Mouse (Mus musculus): ENCODE measurements at regions not wholly inside any gene's neighbourhood (a gene's known extent, or its start where the extent isn't known, plus 50 kb on each side); places are given as distances from the start of the nearest gene placed in this dataset.

DNA sequence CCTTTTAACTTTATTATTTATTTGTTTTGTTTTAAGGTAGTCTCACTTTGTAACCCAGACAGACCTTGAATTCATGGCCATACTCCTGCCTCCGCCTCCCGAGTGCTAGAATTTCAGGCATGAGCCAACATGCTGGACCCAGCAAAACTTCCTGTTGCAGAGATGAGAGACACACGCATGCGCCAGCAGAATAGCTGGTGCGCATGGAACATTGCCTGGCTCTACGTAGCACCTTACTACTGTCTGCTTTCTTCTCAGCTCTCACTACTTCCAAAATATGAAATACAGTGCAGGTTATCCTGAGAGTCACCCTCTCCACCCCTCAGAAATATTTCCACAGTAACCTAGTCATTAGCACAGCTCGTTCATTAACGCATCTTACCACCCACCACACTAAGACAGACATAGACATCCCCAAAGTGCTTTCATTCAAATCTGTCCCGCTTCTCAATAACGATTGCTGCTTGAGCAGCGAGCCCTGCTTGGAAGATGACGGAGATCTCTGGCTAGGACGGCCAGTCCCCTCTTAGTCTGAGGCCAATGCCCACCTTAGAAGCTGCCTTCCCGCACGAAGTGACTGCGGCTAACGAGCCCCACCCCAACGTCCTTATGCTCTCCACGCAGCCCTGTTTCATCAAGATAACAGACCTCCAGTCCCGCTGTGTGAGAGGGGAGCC is 127.5 kb upstream of the Zfp706 start:
- H3K4me2 ChIP-seq (ENCODE audit: insufficient read depth, low read depth, poor library complexity, severe bottlenecking), result no peak overlapping the region
- DNase-seq (ENCODE audit: extremely low read depth), result no peak
- in situ Hi-C loops (cut with MboI; ENCODE audit: low pct_ligation_motif_present, low pct_unique_long_range_greater_than_20kb, low sequenced_read_pairs), result no loop called here

DNA sequence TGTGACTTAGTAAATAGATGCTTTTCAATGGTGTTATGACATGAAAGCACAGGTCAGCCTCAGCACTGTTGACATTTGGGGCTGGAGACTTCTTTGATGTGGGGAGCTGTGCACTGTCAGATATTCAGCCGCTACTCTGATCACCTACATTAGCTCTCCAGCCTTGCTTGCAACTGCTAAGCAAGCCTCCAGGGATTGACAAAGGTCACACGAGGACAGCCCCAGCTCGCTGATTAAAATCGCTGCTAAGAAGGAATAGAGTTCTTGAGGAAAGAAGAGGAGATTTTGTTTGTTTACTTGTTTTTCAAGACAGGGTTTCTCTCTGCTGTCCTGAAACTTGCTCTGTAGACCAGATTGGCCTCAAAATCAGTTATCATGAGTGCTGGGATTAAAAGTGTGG is 126.8 kb upstream of the Zfp706 start:
- H3K4me3 ChIP-seq (replicated peaks in 1 of 3; ENCODE audit: low read depth in 2 of 3, low read length in 2 of 3, poor library complexity in 1 of 3), result no peak overlapping the region
- no peak overlapping the region for H3K27ac ChIP-seq (ENCODE audit: insufficient read depth, low read depth)
- no peak for DNase-seq (ENCODE audit: extremely low read depth)
- H3K36me3 ChIP-seq (replicated peaks in 1 of 2; ENCODE audit: control insufficient read depth in 1 of 2, insufficient read depth in 1 of 2, low read length in 1 of 2), result no peaks in the 10 kb centered on the region
- no peak overlapping the region for H3K9ac ChIP-seq (ENCODE audit: insufficient read depth, low read depth)
- dilution Hi-C loops (cut with MboI; ENCODE audit: extremely low pct_ligation_motif_present, extremely low pct_unique_long_range_greater_than_20kb, low sequenced_read_pairs) (no loop called here), in situ Hi-C loops (cut with MboI; ENCODE audit: low pct_ligation_motif_present, low pct_unique_long_range_greater_than_20kb, low sequenced_read_pairs) (no loop called here)
- H3K9me3 ChIP-seq (replicated peaks; ENCODE audit: low read length), result no peaks in the 10 kb centered on the region
- no peak overlapping the region for H3K4me2 ChIP-seq (ENCODE audit: insufficient read depth, low read depth, poor library complexity, severe bottlenecking)
- no peaks in the 10 kb centered on the region for H3K79me2 ChIP-seq (replicated peaks; ENCODE audit: control insufficient read depth, extremely low read depth, insufficient read depth, poor library complexity, severe bottlenecking)
- TF ChIP-seq ZMIZ1 (IDR thresholded peaks at IDR 0.05; ENCODE audit: low read depth, low read length), result no peak
- TF ChIP-seq MYC (IDR thresholded peaks at IDR 0.05; ENCODE audit: low read depth, low read length), result no peak
- TF ChIP-seq MXI1 (IDR thresholded peaks at IDR 0.05; ENCODE audit: low read depth, low read length), result no peak
- no peaks in the 10 kb centered on the region for H3K4me1 ChIP-seq (ENCODE audit: control insufficient read depth in 1 of 2, insufficient read depth in 2 of 2)
- H3K27me3 ChIP-seq (replicated peaks), result no peaks in the 10 kb centered on the region

More for the DNA sequence above, 127.5 kb upstream of the Zfp706 start:
- no peaks in the 10 kb centered on the region for H3K36me3 ChIP-seq (replicated peaks in 1 of 2; ENCODE audit: control insufficient read depth in 1 of 2, insufficient read depth in 1 of 2, low read length in 1 of 2)
- H3K9me3 ChIP-seq (replicated peaks; ENCODE audit: low read length), result no peaks in the 10 kb centered on the region
- no peaks in the 10 kb centered on the region for H3K79me2 ChIP-seq (replicated peaks; ENCODE audit: control insufficient read depth, extremely low read depth, insufficient read depth, poor library complexity, severe bottlenecking)
- dilution Hi-C loops (cut with MboI; ENCODE audit: extremely low pct_ligation_motif_present, extremely low pct_unique_long_range_greater_than_20kb, low sequenced_read_pairs), result no loop called here
- no peaks in the 10 kb centered on the region for H3K27me3 ChIP-seq (replicated peaks)
- H3K27ac ChIP-seq (ENCODE audit: insufficient read depth, low read depth), result no peak overlapping the region
- no peaks in the 10 kb centered on the region for H3K4me1 ChIP-seq (ENCODE audit: control insufficient read depth in 1 of 2, insufficient read depth in 2 of 2)
- TF ChIP-seq SMC3 (IDR thresholded peaks at IDR 0.05; ENCODE audit: low read depth, low read length) (no peak), BHLHE40 (IDR thresholded peaks at IDR 0.05; ENCODE audit: low read depth, low read length) (no peak), ZC3H11A (IDR thresholded peaks at IDR 0.05; ENCODE audit: low read depth, low read length) (no peak), RAD21 (IDR thresholded peaks at IDR 0.05; ENCODE audit: low read depth, low read length) (no peak), MAZ (IDR thresholded peaks at IDR 0.05; ENCODE audit: low read depth, low read length) (no peak), CHD1 (IDR thresholded peaks at IDR 0.05; ENCODE audit: low read depth, low read length) (no peak), EP300 (IDR thresholded peaks at IDR 0.05; ENCODE audit: low read length) (no peak), MAX (IDR thresholded peaks at IDR 0.05; ENCODE audit: low read length) (no peak), UBTF (IDR thresholded peaks at IDR 0.05; ENCODE audit: low read depth, low read length) (no peak), NELFE (IDR thresholded peaks at IDR 0.05; ENCODE audit: low read depth, low read length) (no peak), ZKSCAN1 (IDR thresholded peaks at IDR 0.05; ENCODE audit: borderline replicate concordance, low read depth, low read length) (no peak), ZNF384 (IDR thresholded peaks at IDR 0.05; ENCODE audit: low read depth, low read length) (no peak)
- H3K4me3 ChIP-seq (replicated peaks in 1 of 3; ENCODE audit: low read depth in 2 of 3, low read length in 2 of 3, poor library complexity in 1 of 3), result no peak overlapping the region
- no peak overlapping the region for H3K9ac ChIP-seq (ENCODE audit: insufficient read depth, low read depth)
